Mouse (Mus musculus) adrenal gland, postnatal 4 days (tissue): Measurements from ENCODE around the gene Dnaaf3. TPM values are rescaled to one million over a fixed set of nuclear protein-coding genes. Genes with fewer than 3 reads are reported as not detected.
"Not testable (repeated sequence)": the region's sequence is repeated elsewhere in the genome, so short reads cannot be mapped to it uniquely, and the experiment has no call there.

ENCODE experiments used
- DNase-seq, 2 experiments: peaks; one replicate each; pipeline ENCODE4 v3.0.0; 2021 to 2022; ENCODE audit warnings: low spot score in 2 of 2, mixed read lengths in 2 of 2
- long read RNA-seq, 2 experiments: library from polyadenylated mRNA; stranded (forward); transcript quantifications; one replicate each; pipeline ENCODE4 v2.0.0; 2021
- total RNA-seq, 2 experiments: library from RNA; stranded (reverse); gene quantifications; 2 replicates each; pipeline ENCODE4 v1.2.3; 2021

Dnaaf3 gene
- total RNA-seq, result 1 to 10 TPM in 1 of 2 experiments, under 1 TPM in 1; 0.95 to 1.1 TPM
- long read RNA-seq, experiment 1, result 0 reads
- long read RNA-seq, experiment 2, result 0 reads

- peak in 1 of 2 experiments; percentile 57 for DNase-seq
Measured at GRCm38 (mm10) chr7:4532005-4532729, at the start of gene Dnaaf3. Gene Dnaaf3, minus strand, starts transcription at chr7:4532453.

GRCm38 (mm10) chr7:4581481-4581880 lies 49.2 kb upstream of the Dnaaf3 start:
- not testable (repeated sequence) for DNase-seq

- not testable (repeated sequence) for DNase-seq
Measured at GRCm38 (mm10) chr7:4572361-4572760, 40.1 kb upstream of the Dnaaf3 start.

- DNase-seq, result no peak
Measured at GRCm38 (mm10) chr7:4562660-4563059, 30.4 kb upstream of the Dnaaf3 start.

GRCm38 (mm10) chr7:4557167-4557560 lies 24.9 kb upstream of the Dnaaf3 start:
- DNase-seq, result no peak

- DNase-seq, result peak; percentile 44 to 47
Measured at GRCm38 (mm10) chr7:4556256-4557166, 24.3 kb upstream of the Dnaaf3 start.

GRCm38 (mm10) chr7:4547221-4547641 lies 15.0 kb upstream of the Dnaaf3 start, which contains the start of gene Syt5:
Gene Syt5, minus strand, starts transcription at chr7:4547541.
- no peak for DNase-seq

- peak in 1 of 2 experiments; percentile 44 for DNase-seq
Measured at GRCm38 (mm10) chr7:4546591-4547131, 14.4 kb upstream of the Dnaaf3 start.

GRCm38 (mm10) chr7:4546050-4546449 lies 13.8 kb upstream of the Dnaaf3 start:
- no peak for DNase-seq

- no peak for DNase-seq
Measured at GRCm38 (mm10) chr7:4542013-4542412, 9.8 kb upstream of the Dnaaf3 start.

- DNase-seq, result no peak
Measured at GRCm38 (mm10) chr7:4541344-4541743, 9.1 kb upstream of the Dnaaf3 start.

- no peak for DNase-seq
Measured at GRCm38 (mm10) chr7:4539019-4539418, 6.8 kb upstream of the Dnaaf3 start.

GRCm38 (mm10) chr7:4537181-4537580 lies 4.9 kb upstream of the Dnaaf3 start:
- DNase-seq, result no peak

- no peak for DNase-seq
Measured at GRCm38 (mm10) chr7:4536369-4536768, 4.1 kb upstream of the Dnaaf3 start.

- DNase-seq, result not testable (repeated sequence)
Measured at GRCm38 (mm10) chr7:4530166-4530565, 2.1 kb downstream of the Dnaaf3 start.

GRCm38 (mm10) chr7:4527302-4527689 lies 5.0 kb downstream of the Dnaaf3 start:
- DNase-seq, result no peak

- DNase-seq, result peak in 1 of 2 experiments; percentile 32
Measured at GRCm38 (mm10) chr7:4526341-4527301, 5.6 kb downstream of the Dnaaf3 start.

GRCm38 (mm10) chr7:4524212-4524922 lies 7.9 kb downstream of the Dnaaf3 start, which contains the start of gene Tnni3:
Gene Tnni3, minus strand, starts transcription at chr7:4524229.
- DNase-seq, result not testable (repeated sequence)
